Mouse (Mus musculus): ENCODE results near the gene Slc19a3.

DNA sequence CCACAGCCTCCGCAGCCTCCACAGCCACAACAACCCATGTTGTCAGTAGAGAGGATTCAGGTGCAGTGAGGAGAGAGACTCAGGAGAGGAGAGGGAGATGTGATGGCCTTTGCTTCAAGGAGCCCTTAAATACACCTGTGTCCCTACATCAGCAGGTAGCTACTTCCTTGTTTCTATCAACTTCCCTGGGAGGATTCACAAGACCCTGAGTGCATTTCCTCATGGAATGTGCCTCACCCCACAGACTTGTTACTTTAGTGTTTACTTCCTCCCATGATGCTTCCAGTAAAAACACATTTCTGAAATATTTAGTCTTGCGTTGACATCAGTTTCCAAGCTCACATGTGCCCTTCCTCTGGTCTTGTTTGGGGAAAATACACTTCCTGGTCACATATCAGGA lies 4.1 kb upstream of the Slc19a3 start, which contains the start of gene Krtap28-10:
- TF ChIP-seq EP300 (IDR thresholded peaks at IDR 0.05; ENCODE audit: low read depth in 1 of 2, low read length in 2 of 2) (no peak), ZMIZ1 (IDR thresholded peaks at IDR 0.05; ENCODE audit: low read depth, low read length) (no peak), NRF1 (IDR thresholded peaks at IDR 0.05; ENCODE audit: insufficient read depth, low read depth, low read length, poor library complexity, severe bottlenecking) (no peak), NELFE (IDR thresholded peaks at IDR 0.05; ENCODE audit: low read depth, low read length) (no peak), POLR2A (IDR thresholded peaks at IDR 0.05; ENCODE audit: control insufficient read depth in 1 of 2, insufficient read depth in 1 of 2, low read depth in 1 of 2, low read length in 2 of 2, poor library complexity in 1 of 2) (no peak), KAT2A (conservative IDR thresholded peaks at IDR 0.05; ENCODE audit: low read depth, low read length) (no peak)

Data from MEL (cell line).